Mouse (Mus musculus) limb, embryonic 14.5 days (tissue): ENCODE measurements at regions not wholly inside any gene's neighbourhood (a gene's known extent, or its start where the extent isn't known, plus 50 kb on each side); places are given as distances from the start of the nearest gene placed in this dataset.

Experiments used
- ATAC-seq: fragments of 200-750 bp; cut with Nextera tagmentation; 2 replicates; pipeline ENCODE4 v1.8.0; 2017; ENCODE audit warnings: low read depth, moderate number of reproducible peaks, moderate TSS enrichment; ENCODE audit not compliant: low FRiP score
- DNase-seq: peaks from one replicate; pipeline ENCODE4 v3.0.0-alpha.2; 2015; ENCODE audit warnings: low spot score
- H3K27ac ChIP-seq: fragments of 300-500 bp; sonication (generic); replicated peaks from 2 replicates; pipeline ENCODE4 v1.5.1; 2014; ENCODE audit warnings: low read depth, mild to moderate bottlenecking, low read length, moderate library complexity, mixed read lengths
- H3K27me3 ChIP-seq: fragments of 300-500 bp; sonication (generic); 2 replicates; pipeline ENCODE4 v1.6.1; 2014; ENCODE audit warnings: low read length, mixed read lengths; ENCODE audit not compliant: control insufficient read depth, insufficient read depth
- H3K36me3 ChIP-seq: fragments of 300-500 bp; sonication (generic); 2 replicates; pipeline ENCODE4 v1.6.1; 2014; ENCODE audit warnings: mild to moderate bottlenecking, low read length, moderate library complexity, mixed read lengths; ENCODE audit not compliant: control insufficient read depth, insufficient read depth
- H3K4me1 ChIP-seq: fragments of 300-500 bp; sonication (generic); 2 replicates; pipeline ENCODE4 v1.6.1; 2014; ENCODE audit warnings: antibody characterized with exemption, low read length, mixed read lengths; ENCODE audit not compliant: control insufficient read depth, insufficient read depth
- H3K4me2 ChIP-seq: fragments of 300-500 bp; sonication (generic); replicated peaks from 2 replicates; pipeline ENCODE4 v1.6.1; 2014; ENCODE audit warnings: low read depth, mild to moderate bottlenecking, low read length, moderate library complexity; ENCODE audit not compliant: severe bottlenecking
- H3K4me3 ChIP-seq: fragments of 300-500 bp; sonication (generic); replicated peaks from 2 replicates; pipeline ENCODE4 v1.5.1; 2014; ENCODE audit warnings: low read length
- H3K9ac ChIP-seq: fragments of 300-500 bp; sonication (generic); 2 replicates; pipeline ENCODE4 v1.6.1; 2014; ENCODE audit warnings: mild to moderate bottlenecking, low read depth, low read length, moderate library complexity; ENCODE audit not compliant: severe bottlenecking
- H3K9me3 ChIP-seq: fragments of 300-500 bp; sonication (generic); 2 replicates; pipeline ENCODE4 v1.6.1; 2016; ENCODE audit warnings: low read length; ENCODE audit not compliant: control insufficient read depth
- POLR2A ChIP-seq: fragments of 200-500 bp; IDR thresholded peaks from 2 replicates; pipeline ENCODE4 v1.8.0; 2012; ENCODE audit warnings: inconsistent platforms, mild to moderate bottlenecking, moderate library complexity, borderline replicate concordance; ENCODE audit not compliant: insufficient read depth, insufficient read length; ENCODE audit errors: extremely low read depth
- WGBS: fragments of 180-500 bp; shearing (Covaris S2); extraction: QIAGEN DNeasy Blood & Tissue Kit; methylation state at CpG from one replicate; pipeline ENCODE4 v1.1.7; 2014; 5-methylcytosine and 5-hydroxymethylcytosine counted together

DNA sequence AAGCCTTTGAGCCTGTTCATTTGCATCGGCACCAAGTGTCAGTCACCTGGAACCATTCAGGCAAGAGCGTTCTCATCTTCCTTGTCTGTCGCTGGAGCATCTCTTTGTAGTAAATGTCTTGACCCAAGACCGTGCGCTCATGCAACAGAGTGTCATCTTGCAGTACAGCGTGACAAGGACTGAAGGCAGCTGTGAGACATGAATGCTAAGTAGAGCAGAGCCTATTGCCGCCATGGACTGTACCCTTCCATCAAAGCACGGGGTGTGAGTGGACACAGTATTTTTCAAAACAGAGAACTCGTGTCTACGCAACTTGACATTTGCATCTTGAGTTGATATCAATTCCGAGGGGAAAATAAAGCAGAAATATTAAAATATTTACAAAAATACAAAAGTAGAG is 287.4 kb upstream of the Gpc5 start:
- 93% methylated on average over 11 of the region's 11 CpGs for WGBS
- Histone ChIP-seq H3K4me2 (no peak overlapping the region), H3K36me3 (no peaks in the 10 kb centered on the region), H3K9ac (no peak overlapping the region), H3K27me3 (no peaks in the 10 kb centered on the region), H3K27ac (no peak overlapping the region), H3K9me3 (no peaks in the 10 kb centered on the region), H3K4me1 (no peaks in the 10 kb centered on the region), H3K4me3 (no peak overlapping the region)
- TF ChIP-seq POLR2A: no peak
- DNase-seq (no peak), ATAC-seq (no peak)

DNA sequence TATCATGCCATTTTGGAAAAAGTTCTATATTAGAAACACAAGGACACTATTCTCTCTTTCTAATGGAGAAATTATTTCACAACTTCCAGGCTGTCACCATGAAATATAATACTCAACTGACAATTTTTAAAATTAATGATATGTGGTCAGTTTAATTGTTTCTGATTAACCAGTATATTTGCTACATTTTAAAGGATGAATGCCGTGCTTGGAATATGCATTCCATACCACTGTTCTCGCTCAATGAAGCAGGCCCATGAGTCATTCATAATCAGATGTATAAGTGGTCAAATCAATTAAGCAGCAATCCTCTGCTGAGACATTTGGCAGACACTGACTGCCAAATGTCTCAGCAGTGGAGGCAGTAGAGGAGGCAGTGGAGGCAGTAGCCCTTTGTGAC is 283.4 kb upstream of the Gpc5 start:
- WGBS: 84% methylated on average over 2 of the region's 2 CpGs
- no peak for DNase-seq
- Histone ChIP-seq H3K36me3 (no peaks in the 10 kb centered on the region), H3K9me3 (no peaks in the 10 kb centered on the region), H3K4me1 (no peaks in the 10 kb centered on the region), H3K4me3 (no peak overlapping the region), H3K9ac (no peak overlapping the region), H3K4me2 (no peak overlapping the region), H3K27ac (no peak overlapping the region), H3K27me3 (no peaks in the 10 kb centered on the region)
- ATAC-seq: no peak
- TF ChIP-seq POLR2A: no peak

DNA sequence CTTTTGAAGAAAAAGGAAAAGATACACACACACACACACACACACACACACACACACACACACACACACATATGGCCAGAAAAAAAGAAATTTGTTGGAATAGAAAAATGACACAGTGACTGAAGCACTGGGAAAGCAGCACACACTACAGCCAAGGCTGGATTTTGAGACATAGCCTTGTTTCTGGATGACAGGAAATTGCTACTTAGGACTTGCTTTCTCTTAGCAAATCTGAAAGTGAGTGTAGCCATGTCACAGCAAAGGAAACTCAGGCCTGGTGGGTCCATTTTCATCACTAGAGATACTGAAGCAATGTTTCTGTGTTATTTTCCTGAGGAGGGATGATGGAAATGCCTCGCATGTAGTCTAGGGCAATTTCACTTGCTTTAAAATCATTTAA is 271.3 kb upstream of the Gpc5 start:
- no peak for TF ChIP-seq POLR2A
- H3K4me2 ChIP-seq: no peak overlapping the region
- H3K9me3 ChIP-seq: no peaks in the 10 kb centered on the region
- H3K27ac ChIP-seq: peak overlapping the region; percentile 46; the same call in 1 of the 2 replicates
- no peak overlapping the region for H3K9ac ChIP-seq
- peaks cover 8% of the 10 kb centered on the region for H3K4me1 ChIP-seq
- 25% methylated on average over 1 of the region's 1 CpGs for WGBS
- H3K27me3 ChIP-seq: no peaks in the 10 kb centered on the region
- no peaks in the 10 kb centered on the region for H3K36me3 ChIP-seq
- no peak for DNase-seq
- no peak overlapping the region for H3K4me3 ChIP-seq
- ATAC-seq: no peak

DNA sequence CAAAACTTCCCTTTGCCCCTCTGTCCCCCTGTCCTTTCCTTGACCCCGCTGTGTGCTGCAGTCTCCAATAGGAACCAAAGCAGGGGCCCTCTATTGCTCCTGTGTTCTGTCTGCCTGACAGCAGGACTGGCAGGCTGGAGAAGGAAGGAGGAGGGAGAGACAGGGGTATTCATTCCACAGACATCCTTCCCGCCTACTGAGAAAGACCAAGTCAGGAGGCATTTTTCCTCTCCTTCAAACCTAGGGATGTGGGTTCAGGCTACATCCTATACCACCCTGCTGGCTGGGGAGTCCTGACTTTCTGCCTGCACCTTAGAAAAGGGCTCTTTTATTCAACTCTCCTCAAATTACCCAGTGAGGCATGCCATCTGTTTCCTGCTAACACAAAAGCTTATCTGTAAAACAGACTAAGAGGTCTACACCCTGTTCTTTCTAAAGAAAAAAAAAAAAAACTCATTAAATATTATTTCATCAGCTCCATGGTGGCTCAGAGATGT is 270.9 kb upstream of the Gpc5 start:
- no peak for TF ChIP-seq POLR2A
- H3K4me1 ChIP-seq: peaks cover 8% of the 10 kb centered on the region
- no peaks in the 10 kb centered on the region for H3K9me3 ChIP-seq
- no peaks in the 10 kb centered on the region for H3K36me3 ChIP-seq
- H3K27me3 ChIP-seq: no peaks in the 10 kb centered on the region
- no peak overlapping the region for H3K4me2 ChIP-seq
- H3K4me3 ChIP-seq: no peak overlapping the region
- no peak for ATAC-seq
- peak overlapping the region; percentile 46; the same call in 1 of the 2 replicates for H3K27ac ChIP-seq
- DNase-seq: no peak
- WGBS: 16% methylated on average over 2 of the region's 2 CpGs
- H3K9ac ChIP-seq: no peak overlapping the region

- TF ChIP-seq POLR2A: no peak
- no peak for DNase-seq
- WGBS: 76% methylated on average over 5 of the region's 5 CpGs
Observed at GRCm38 (mm10) chr14:114821672-114822071, 270.3 kb upstream of the Gpc5 start.

More at GRCm38 (mm10) chr14:114821672-114822071, 270.3 kb upstream of the Gpc5 start:
- no peak overlapping the region for H3K4me3 ChIP-seq
- no peak overlapping the region for H3K9ac ChIP-seq
- no peaks in the 10 kb centered on the region for H3K9me3 ChIP-seq
- H3K27ac ChIP-seq: no peak overlapping the region
- H3K27me3 ChIP-seq: no peaks in the 10 kb centered on the region
- ATAC-seq: no peak
- no peaks in the 10 kb centered on the region for H3K36me3 ChIP-seq
- H3K4me2 ChIP-seq: no peak overlapping the region
- peaks cover 8% of the 10 kb centered on the region for H3K4me1 ChIP-seq
